Mouse (Mus musculus): Measurements from ENCODE around the gene Shisa8. TPM values are rescaled to one million over a fixed set of nuclear protein-coding genes. Genes with fewer than 3 reads are reported as not detected.

Gene Shisa8
- polyA plus RNA-seq, 1 experiment from 2014 or later = 0.30 TPM

MicroRNAs encoded within 50 kb of the gene (microRNA counts, 519-probe panel; counts per million panel counts)
- microRNA mmu-miR-33 = 2,600 counts per million, percentile 44 among the panel's probes with 10 or more counts

Small RNA genes lying within 50 kb of the gene (microRNA-seq; reads per million reads assigned to microRNA genes)
- 118 reads per million, percentile 50 among the genes with 10 or more reads in this experiment for gene Mir33

Other genes starting within 250 kb of the Shisa8 start
- gene 1700029P11Rik, start 232.3 kb downstream of the Shisa8 start, polyA plus RNA-seq (2014; fragmentation: Nextera tagmentation; extraction: Ambion mirVana) = not detected in 2 replicates
- gene Xrcc6, start 225.0 kb downstream of the Shisa8 start, polyA plus RNA-seq (2014; fragmentation: Nextera tagmentation; extraction: Ambion mirVana) = 75.4 and 90.0 TPM in 2 replicates
- 24.2 and 26.3 TPM in 2 replicates for gene Desi1, start 179.0 kb downstream of the Shisa8 start, polyA plus RNA-seq (2014; fragmentation: Nextera tagmentation; extraction: Ambion mirVana)
- 283 and 284 TPM in 2 replicates for gene Snu13, start 165.2 kb downstream of the Shisa8 start, polyA plus RNA-seq (2014; fragmentation: Nextera tagmentation; extraction: Ambion mirVana)
- gene 4930407I10Rik, start 153.7 kb downstream of the Shisa8 start, polyA plus RNA-seq (2014; fragmentation: Nextera tagmentation; extraction: Ambion mirVana) = not detected in 2 replicates
- gene Mei1, start 142.8 kb downstream of the Shisa8 start, polyA plus RNA-seq (2014; fragmentation: Nextera tagmentation; extraction: Ambion mirVana) = 0.09 TPM in 1 of 2 replicates, not detected in the other
- 17.7 and 18.4 TPM in 2 replicates for gene Ccdc134, start 84.9 kb downstream of the Shisa8 start, polyA plus RNA-seq (2014; fragmentation: Nextera tagmentation; extraction: Ambion mirVana)
- gene Srebf2, start 65.6 kb downstream of the Shisa8 start, polyA plus RNA-seq (2014; fragmentation: Nextera tagmentation; extraction: Ambion mirVana) = 128 and 133 TPM in 2 replicates
- 0.18 TPM in 1 of 2 replicates, not detected in the other for gene Tnfrsf13c, start 11.6 kb upstream of the Shisa8 start, polyA plus RNA-seq (2014; fragmentation: Nextera tagmentation; extraction: Ambion mirVana)
- 72.1 and 86.7 TPM in 2 replicates for gene Cenpm, start 31.9 kb upstream of the Shisa8 start, polyA plus RNA-seq (2014; fragmentation: Nextera tagmentation; extraction: Ambion mirVana)
- not detected in 2 replicates for gene 1500009C09Rik, start 39.6 kb upstream of the Shisa8 start, polyA plus RNA-seq (2014; fragmentation: Nextera tagmentation; extraction: Ambion mirVana)
- gene Sept3, start 62.1 kb upstream of the Shisa8 start, polyA plus RNA-seq (2014; fragmentation: Nextera tagmentation; extraction: Ambion mirVana) = 16.1 and 16.6 TPM in 2 replicates
- gene Wbp2nl, start 86.1 kb upstream of the Shisa8 start, polyA plus RNA-seq (2014; fragmentation: Nextera tagmentation; extraction: Ambion mirVana) = 0.18 and 0.29 TPM in 2 replicates
- gene Naga, start 126.1 kb upstream of the Shisa8 start, polyA plus RNA-seq (2014; fragmentation: Nextera tagmentation; extraction: Ambion mirVana) = 68.6 and 72.4 TPM in 2 replicates
- 15.2 and 16.1 TPM in 2 replicates for gene Pheta2, start 126.1 kb upstream of the Shisa8 start, polyA plus RNA-seq (2014; fragmentation: Nextera tagmentation; extraction: Ambion mirVana)
- 251 and 266 TPM in 2 replicates for gene Smdt1, start 126.1 kb upstream of the Shisa8 start, polyA plus RNA-seq (2014; fragmentation: Nextera tagmentation; extraction: Ambion mirVana)
- 393 and 403 TPM in 2 replicates for gene Ndufa6, start 141.5 kb upstream of the Shisa8 start, polyA plus RNA-seq (2014; fragmentation: Nextera tagmentation; extraction: Ambion mirVana)
- gene Cyp2d22, start 167.4 kb upstream of the Shisa8 start, polyA plus RNA-seq (2014; fragmentation: Nextera tagmentation; extraction: Ambion mirVana) = 5.9 and 10.4 TPM in 2 replicates
- gene Cyp2d11, start 181.2 kb upstream of the Shisa8 start, polyA plus RNA-seq (2014; fragmentation: Nextera tagmentation; extraction: Ambion mirVana) = not detected in 2 replicates
- not detected in 2 replicates for gene Cyp2d10, start 194.4 kb upstream of the Shisa8 start, polyA plus RNA-seq (2014; fragmentation: Nextera tagmentation; extraction: Ambion mirVana)
- not detected in 2 replicates for gene Cyp2d9, start 220.6 kb upstream of the Shisa8 start, polyA plus RNA-seq (2014; fragmentation: Nextera tagmentation; extraction: Ambion mirVana)

Data from stomach, embryonic 14.5 days (tissue).